Mouse (Mus musculus) left cerebral cortex, adult 6 months (tissue): ENCODE measurements around the gene Fmr1. TPM values are rescaled to one million over a fixed set of nuclear protein-coding genes. Genes with fewer than 3 reads are reported as not detected.

Experiments
- long read RNA-seq, 2 experiments: library from polyadenylated mRNA; unstranded; transcript quantifications; one replicate each; pipeline ENCODE4 v2.0.0; 2019 to 2020
- polyA plus RNA-seq: library from polyadenylated mRNA; unstranded; fragments of <200 nt; fragmentation: Nextera tagmentation; gene quantifications from 2 replicates; pipeline ENCODE4 v1.2.3, GENCODE M21; 2021

Fmr1 gene
- 12.6 and 17.2 TPM in 2 replicates for polyA plus RNA-seq
- long read RNA-seq, experiment 1, full-length matches to known transcripts = 26 of 74 reads
- long read RNA-seq, experiment 1, partial matches to known transcripts = 21 of 74 reads
- long read RNA-seq, experiment 1, other reads (novel, unspliced or antisense) = 27 of 74 reads
- long read RNA-seq, experiment 2, full-length matches to known transcripts = 5 of 39 reads
- long read RNA-seq, experiment 2, partial matches to known transcripts = 11 of 39 reads
- long read RNA-seq, experiment 2, other reads (novel, unspliced or antisense) = 23 of 39 reads

DNA sequence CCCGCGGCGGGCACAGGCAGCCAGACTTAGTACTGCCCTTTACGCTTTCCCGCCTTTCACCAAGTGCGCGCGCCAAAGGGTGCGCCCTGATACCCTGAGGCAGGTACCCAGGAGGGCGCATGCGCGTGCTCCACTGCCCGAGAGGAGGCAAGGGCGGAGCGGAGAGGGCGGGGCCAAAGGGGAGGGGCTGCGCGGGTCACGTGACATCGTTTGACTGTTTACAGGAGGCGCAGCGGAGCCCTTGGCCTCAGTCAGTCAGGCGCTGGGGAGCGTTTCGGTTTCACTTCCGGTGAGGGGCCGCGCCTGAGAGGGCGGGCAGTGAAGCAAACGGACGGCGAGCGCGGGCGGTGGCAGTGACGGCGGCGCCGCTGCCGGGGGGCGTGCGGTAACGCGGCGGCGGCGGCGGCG is at the start of gene Fmr1:
Gene Fmr1, plus strand, starts transcription at position 209 of the 408 bp plus-strand sequence.

DNA sequence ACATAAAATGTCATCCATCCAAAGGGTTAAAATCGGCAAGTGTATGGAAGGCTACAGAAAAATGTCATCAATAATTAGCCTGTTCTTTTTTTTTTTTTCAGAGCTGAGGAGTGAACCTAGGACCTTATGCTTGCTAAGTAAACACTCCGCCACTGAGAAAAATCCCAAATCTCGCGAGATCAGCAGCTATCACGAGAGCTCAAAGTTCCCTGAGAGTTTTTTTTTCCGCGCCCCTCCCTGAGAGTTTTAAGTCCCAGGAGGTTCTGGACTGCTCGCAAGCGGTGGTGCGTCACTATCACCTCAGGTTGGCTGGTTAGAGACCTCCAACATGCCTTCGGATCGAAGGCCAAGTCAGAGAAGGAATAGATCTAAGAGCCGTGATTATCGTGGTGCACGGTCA is 83.3 kb downstream of the Fmr1 start, which contains the start of gene Fmr1nb:
Gene Fmr1nb, plus strand, starts transcription at position 234 of the 400 bp plus-strand sequence.

Other genes with a start within 250 kb of the Fmr1 start
- not detected in 2 replicates for gene Fmr1nb, start 83.3 kb downstream of the Fmr1 start, polyA plus RNA-seq
- 0.36 and 0.60 TPM in 2 replicates for gene Gm14698, start 142.6 kb downstream of the Fmr1 start, polyA plus RNA-seq
- not detected in 2 replicates for gene Gm6812, start 214.5 kb downstream of the Fmr1 start, polyA plus RNA-seq